Mouse (Mus musculus) neural tube, embryonic 14.5 days (tissue): Measurements from ENCODE around the gene Mllt10. TPM values are rescaled to one million over a fixed set of nuclear protein-coding genes. Genes with fewer than 3 reads are reported as not detected.

Source experiments
- ATAC-seq: fragments of 200-750 bp; cut with Nextera tagmentation; 2 replicates; pipeline ENCODE4 v1.8.0; 2017; ENCODE audit warnings: low read depth, mild to moderate bottlenecking, moderate TSS enrichment, moderate library complexity
- H3K27ac ChIP-seq: fragments of 300-500 bp; sonication (generic); 2 replicates; pipeline ENCODE4 v1.5.1; 2014; ENCODE audit warnings: low read depth, mild to moderate bottlenecking, control low read depth, low read length, moderate library complexity, mixed read lengths
- H3K27me3 ChIP-seq: fragments of 300-500 bp; sonication (generic); 2 replicates; pipeline ENCODE4 v1.6.1; 2014; ENCODE audit warnings: low read length; ENCODE audit not compliant: control insufficient read depth, insufficient read depth
- H3K36me3 ChIP-seq: fragments of 300-500 bp; sonication (generic); 2 replicates; pipeline ENCODE4 v1.6.1; 2014; ENCODE audit warnings: low read length, mixed read lengths; ENCODE audit not compliant: control insufficient read depth, insufficient read depth
- H3K4me1 ChIP-seq: fragments of 300-500 bp; sonication (generic); 2 replicates; pipeline ENCODE4 v1.6.1; 2014; ENCODE audit warnings: low read length; ENCODE audit not compliant: control insufficient read depth, insufficient read depth
- H3K4me2 ChIP-seq: fragments of 300-500 bp; sonication (generic); 2 replicates; pipeline ENCODE4 v1.6.1; 2014; ENCODE audit warnings: mild to moderate bottlenecking, low read depth, low read length, control low read depth
- H3K4me3 ChIP-seq: fragments of 300-500 bp; sonication (generic); 2 replicates; pipeline ENCODE4 v1.5.1; 2014; ENCODE audit warnings: low read depth, low read length, control low read depth, mixed read lengths
- H3K9ac ChIP-seq: fragments of 300-500 bp; sonication (generic); replicated peaks from 2 replicates; pipeline ENCODE4 v1.6.1; 2014; ENCODE audit warnings: low read depth, mild to moderate bottlenecking, control low read depth, low read length, mixed read lengths
- H3K9me3 ChIP-seq: fragments of 300-500 bp; sonication (generic); 2 replicates; pipeline ENCODE4 v1.6.1; 2016; ENCODE audit warnings: low read length; ENCODE audit not compliant: control insufficient read depth
- WGBS: fragments of 180-500 bp; shearing (Covaris S2); extraction: QIAGEN DNeasy Blood & Tissue Kit; methylation state at CpG from one replicate; pipeline ENCODE4 v1.1.7; 2014; 5-methylcytosine and 5-hydroxymethylcytosine counted together
- polyA plus RNA-seq: library from polyadenylated mRNA; unstranded; fragments of >200 nt; fragmentation: Nextera tagmentation; extraction: Ambion mirVana; gene quantifications from 2 replicates; pipeline ENCODE4 v1.2.1, GENCODE M21; 2014

Gene Mllt10
- polyA plus RNA-seq, 1 experiment from 2014 or later = 34.6 TPM

DNA sequence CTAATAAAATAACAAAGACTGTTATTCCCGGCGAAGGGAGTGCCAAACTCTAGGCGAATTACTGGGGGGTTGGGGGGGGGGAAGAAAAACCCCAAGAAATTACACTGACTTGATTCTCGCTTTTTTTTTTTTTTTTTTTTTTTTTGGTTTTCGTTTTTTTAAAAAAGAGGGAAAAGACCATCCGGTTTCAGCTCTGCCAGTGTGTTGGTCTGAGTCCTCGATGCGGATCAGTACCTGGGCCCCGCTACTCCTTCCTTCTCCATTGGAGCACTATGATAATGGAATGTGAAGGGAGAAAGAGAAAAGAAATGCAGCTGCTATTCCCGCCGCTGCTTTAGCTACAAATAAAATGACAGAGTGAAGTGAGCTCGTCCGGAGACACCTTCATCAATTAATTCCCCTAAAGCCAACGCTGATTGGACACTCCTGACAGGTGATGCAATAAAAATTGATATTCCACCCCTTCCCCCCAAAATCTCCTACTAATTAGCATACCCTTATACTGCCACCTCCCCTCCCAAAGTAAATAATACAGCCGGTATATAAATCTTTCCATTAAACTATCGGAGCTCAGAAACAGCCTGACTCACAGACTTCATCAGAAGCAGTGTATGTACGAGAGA, 6.5 kb upstream of the Mllt10 start, which contains the start of gene Skida1:
Skida1 (minus strand) TSS at position 599 of the 623 bp plus-strand sequence.
- H3K4me3 ChIP-seq = peak within 1 kb of the TSS; percentile 82
- no peaks in the 10 kb centered on the region for H3K27me3 ChIP-seq
- no peaks in the 10 kb centered on the region for H3K9me3 ChIP-seq
- H3K9ac ChIP-seq = peak within 1 kb of the TSS; percentile 99
- WGBS = under 1% methylated on average over 17 of the region's 17 CpGs
- peak within 1 kb of the TSS; percentile 81 for H3K4me2 ChIP-seq
- peak within 1 kb of the TSS; percentile 99 for H3K27ac ChIP-seq
- H3K4me1 ChIP-seq = peaks cover 13% of the 10 kb centered on the region; the same call in 1 of the 2 replicates
- H3K36me3 ChIP-seq = no peaks in the 10 kb centered on the region
- ATAC-seq = peak; percentile 79

- Histone ChIP-seq H3K4me3 (peak overlapping the region; percentile 82), H3K9me3 (no peaks in the 10 kb centered on the region), H3K4me1 (peaks cover 13% of the 10 kb centered on the region; the same call in 1 of the 2 replicates), H3K9ac (peak overlapping the region; percentile 44), H3K4me2 (peak overlapping the region; percentile 81), H3K27ac (peak overlapping the region; percentile 99), H3K36me3 (no peaks in the 10 kb centered on the region), H3K27me3 (no peaks in the 10 kb centered on the region)
- 3% methylated on average over 11 of the region's 11 CpGs for WGBS
- peak; percentile 9; the same call in 1 of the 2 replicates for ATAC-seq
Observed at GRCm38 (mm10) chr2:18049279-18049821, 5.7 kb upstream of the Mllt10 start.

DNA sequence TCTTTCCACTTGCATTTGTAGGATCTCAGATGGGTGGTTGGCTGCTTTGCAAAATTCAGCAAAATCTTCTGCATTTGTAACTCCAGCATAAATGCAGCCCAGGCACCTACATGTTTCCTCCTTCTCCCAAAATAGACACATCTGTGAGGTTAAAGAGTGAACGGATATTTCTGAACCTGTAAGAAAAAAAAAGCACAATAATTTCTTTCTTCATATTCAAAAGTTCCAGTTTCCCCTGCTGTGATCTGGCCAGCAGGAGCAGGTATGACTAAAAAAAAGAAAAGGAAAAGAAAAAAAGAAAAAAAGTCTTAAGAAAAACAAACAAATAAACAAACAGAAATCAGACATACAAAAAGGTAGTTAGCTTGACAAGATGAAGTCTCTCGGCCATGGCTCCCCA, 5.0 kb upstream of the Mllt10 start:
- 8% methylated on average over 2 of the region's 2 CpGs for WGBS
- no peaks in the 10 kb centered on the region for H3K27me3 ChIP-seq
- no peak for ATAC-seq
- peaks cover 13% of the 10 kb centered on the region; the same call in 1 of the 2 replicates for H3K4me1 ChIP-seq
- peak overlapping the region; percentile 19; the same call in 1 of the 2 replicates for H3K4me3 ChIP-seq
- H3K36me3 ChIP-seq = no peaks in the 10 kb centered on the region
- H3K27ac ChIP-seq = peak overlapping the region; percentile 99
- H3K9me3 ChIP-seq = no peaks in the 10 kb centered on the region
- peak overlapping the region; percentile 81 for H3K4me2 ChIP-seq
- H3K9ac ChIP-seq = peak overlapping the region; percentile 46; the same call in 1 of the 2 replicates

- H3K4me2 ChIP-seq = peak overlapping the region; percentile 81
- no peak for ATAC-seq
Observed at GRCm38 (mm10) chr2:18050541-18050985, 4.5 kb upstream of the Mllt10 start.

GRCm38 (mm10) chr2:18051026-18051830, 3.8 kb upstream of the Mllt10 start:
- H3K4me3 ChIP-seq = peak overlapping the region; percentile 19; the same call in 1 of the 2 replicates
- H3K4me2 ChIP-seq = peak overlapping the region; percentile 81
- H3K9me3 ChIP-seq = no peaks in the 10 kb centered on the region
- no peak for ATAC-seq
- H3K27ac ChIP-seq = peak overlapping the region; percentile 99; the same call in 1 of the 2 replicates
- peak overlapping the region; percentile 46; the same call in 1 of the 2 replicates for H3K9ac ChIP-seq
- H3K27me3 ChIP-seq = no peaks in the 10 kb centered on the region
- no peaks in the 10 kb centered on the region for H3K36me3 ChIP-seq
- 11% methylated on average over 11 of the region's 11 CpGs for WGBS
- H3K4me1 ChIP-seq = peaks cover 13% of the 10 kb centered on the region; the same call in 1 of the 2 replicates

More at GRCm38 (mm10) chr2:18050541-18050985, 4.5 kb upstream of the Mllt10 start:
- WGBS = 8% methylated on average over 10 of the region's 10 CpGs
- no peaks in the 10 kb centered on the region for H3K9me3 ChIP-seq
- no peaks in the 10 kb centered on the region for H3K27me3 ChIP-seq
- H3K36me3 ChIP-seq = no peaks in the 10 kb centered on the region
- peak overlapping the region; percentile 46 for H3K9ac ChIP-seq
- peak overlapping the region; percentile 19 for H3K4me3 ChIP-seq
- peak overlapping the region; percentile 99 for H3K27ac ChIP-seq
- peaks cover 13% of the 10 kb centered on the region; the same call in 1 of the 2 replicates for H3K4me1 ChIP-seq

GRCm38 (mm10) chr2:18051831-18052170, 3.2 kb upstream of the Mllt10 start:
- no peak overlapping the region for H3K27ac ChIP-seq
- no peak overlapping the region for H3K4me3 ChIP-seq
- no peak overlapping the region for H3K9ac ChIP-seq
- WGBS = 20% methylated on average over 3 of the region's 3 CpGs
- H3K4me2 ChIP-seq = peak overlapping the region; percentile 81; the same call in 1 of the 2 replicates
- ATAC-seq = no peak
- no peaks in the 10 kb centered on the region for H3K27me3 ChIP-seq
- no peaks in the 10 kb centered on the region for H3K9me3 ChIP-seq
- peaks cover 13% of the 10 kb centered on the region; the same call in 1 of the 2 replicates for H3K4me1 ChIP-seq
- H3K36me3 ChIP-seq = no peaks in the 10 kb centered on the region

DNA sequence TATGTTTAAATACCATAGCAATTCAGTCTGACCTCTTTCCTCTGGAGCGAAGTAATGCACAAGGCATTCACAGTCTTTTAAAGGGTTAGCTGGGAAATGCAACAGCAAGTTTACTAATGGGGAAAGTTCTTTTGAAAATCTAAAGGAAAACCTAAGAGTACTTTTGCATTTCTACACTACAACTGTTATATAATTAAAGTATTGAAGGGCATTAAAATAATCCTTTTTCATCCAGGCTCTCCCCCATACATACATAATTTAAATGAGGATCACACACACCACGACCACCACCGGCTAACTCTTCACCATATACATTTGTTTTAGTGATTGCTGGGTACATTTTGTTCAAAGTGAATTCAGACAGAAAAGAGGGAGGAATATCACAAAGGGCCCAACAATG, 2.5 kb upstream of the Mllt10 start:
- Histone ChIP-seq H3K4me1 (peaks cover 13% of the 10 kb centered on the region; the same call in 1 of the 2 replicates), H3K4me2 (no peak overlapping the region), H3K9ac (no peak overlapping the region), H3K27ac (no peak overlapping the region), H3K27me3 (no peaks in the 10 kb centered on the region), H3K9me3 (no peaks in the 10 kb centered on the region), H3K36me3 (no peaks in the 10 kb centered on the region), H3K4me3 (no peak overlapping the region)
- 26% methylated on average over 3 of the region's 3 CpGs for WGBS
- ATAC-seq = no peak

DNA sequence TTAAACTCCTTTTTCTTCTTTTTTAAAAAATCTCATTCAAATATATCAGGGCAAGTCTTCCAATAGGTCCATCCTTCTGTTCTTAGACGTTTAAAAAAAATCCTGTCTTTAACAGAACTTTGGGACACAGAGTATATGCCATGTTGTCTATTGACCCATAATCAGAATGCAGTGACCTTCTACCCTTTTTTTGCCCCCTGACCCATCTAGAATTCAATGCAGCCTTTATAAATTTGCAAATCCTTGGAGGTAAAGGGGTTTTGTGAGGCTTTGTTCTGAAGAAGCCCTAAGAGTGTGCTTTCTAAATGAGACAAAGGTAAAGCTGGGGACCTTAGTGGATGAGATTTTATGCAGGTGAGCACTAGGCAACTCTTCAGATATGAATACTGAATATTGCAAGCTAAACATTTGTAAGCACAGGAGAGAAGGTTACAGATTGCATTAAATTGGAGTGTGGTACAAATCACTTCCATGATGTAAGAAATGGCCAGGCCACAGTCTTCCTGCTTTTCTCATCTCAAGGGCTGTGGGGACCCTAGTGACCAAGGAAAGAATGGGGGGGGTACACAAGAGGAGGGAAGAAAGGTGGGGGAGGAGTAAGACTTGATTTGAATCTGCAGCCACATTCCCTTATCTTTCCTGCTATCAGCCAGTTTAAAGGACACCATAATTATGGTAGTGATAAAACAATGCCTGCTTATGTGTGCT, 1.6 kb upstream of the Mllt10 start:
- H3K27ac ChIP-seq = no peak overlapping the region
- ATAC-seq = no peak
- H3K4me2 ChIP-seq = no peak overlapping the region

More for the DNA sequence above, 1.6 kb upstream of the Mllt10 start:
- Histone ChIP-seq H3K9me3 (no peaks in the 10 kb centered on the region), H3K27me3 (no peaks in the 10 kb centered on the region), H3K9ac (no peak overlapping the region), H3K4me1 (peaks cover 13% of the 10 kb centered on the region; the same call in 1 of the 2 replicates), H3K4me3 (no peak overlapping the region), H3K36me3 (no peaks in the 10 kb centered on the region)
- 16% methylated on average over 1 of the region's 1 CpGs for WGBS
